Mouse (Mus musculus) heart, postnatal 36 days (tissue): Measurements from ENCODE around the gene Myo16. TPM values are rescaled to one million over a fixed set of nuclear protein-coding genes. Genes with fewer than 3 reads are reported as not detected.

Experiments
- DNase-seq, 2 experiments: peaks; one replicate each; pipeline ENCODE4 v3.0.0; 2021 to 2022
- intact Hi-C: fragments of 180-260 bp; cut with DNase I; formaldehyde crosslinking; loops from one replicate; pipeline ENCODE4 v1.15.1; 2025
- total RNA-seq, 2 experiments: library from RNA; stranded (reverse); gene quantifications; 2 replicates each; pipeline ENCODE4 v1.2.3; 2021

Gene Myo16
- total RNA-seq, 2 experiments from 2014 or later, result 2.4 to 3.2 TPM

- DNase-seq, result no peak
- intact Hi-C loops, result no loop called here
Observed at GRCm38 (mm10) chr8:10525686-10526085, 372.0 kb downstream of the Myo16 start.

- DNase-seq, result no peak
- intact Hi-C loops, result no loop called here
Observed at GRCm38 (mm10) chr8:10526616-10527015, 372.9 kb downstream of the Myo16 start.

- no peak for DNase-seq
- intact Hi-C loops, result no loop called here
Observed at GRCm38 (mm10) chr8:10534619-10535286, 381.0 kb downstream of the Myo16 start.

GRCm38 (mm10) chr8:10538319-10538718, 384.6 kb downstream of the Myo16 start:
- intact Hi-C loops, result no loop called here
- no peak for DNase-seq

GRCm38 (mm10) chr8:10539665-10540064, 386.0 kb downstream of the Myo16 start:
- intact Hi-C loops, result no loop called here
- no peak for DNase-seq

- intact Hi-C loops, result no loop called here
- DNase-seq, result no peak
Observed at GRCm38 (mm10) chr8:10545890-10546289, 392.2 kb downstream of the Myo16 start.

GRCm38 (mm10) chr8:10546519-10546918, 392.8 kb downstream of the Myo16 start:
- DNase-seq, result no peak
- intact Hi-C loops, result no loop called here

- intact Hi-C loops, result no loop called here
- DNase-seq, result no peak
Observed at GRCm38 (mm10) chr8:10548003-10548584, 394.4 kb downstream of the Myo16 start.

GRCm38 (mm10) chr8:10549434-10549833, 395.7 kb downstream of the Myo16 start:
- intact Hi-C loops, result no loop called here
- DNase-seq, result no peak

- intact Hi-C loops, result no loop called here
- DNase-seq, result no peak
Observed at GRCm38 (mm10) chr8:10557961-10558360, 404.2 kb downstream of the Myo16 start.

- intact Hi-C loops, result no loop called here
- no peak for DNase-seq
Observed at GRCm38 (mm10) chr8:10559479-10559878, 405.8 kb downstream of the Myo16 start.

- no peak for DNase-seq
- intact Hi-C loops, result no loop called here
Observed at GRCm38 (mm10) chr8:10561616-10562015, 407.9 kb downstream of the Myo16 start.

- intact Hi-C loops, result no loop called here
- no peak for DNase-seq
Observed at GRCm38 (mm10) chr8:10562046-10562445, 408.3 kb downstream of the Myo16 start.

- intact Hi-C loops, result no loop called here
- no peak for DNase-seq
Observed at GRCm38 (mm10) chr8:10562636-10563035, 408.9 kb downstream of the Myo16 start.

GRCm38 (mm10) chr8:10565231-10566029, 411.7 kb downstream of the Myo16 start:
- DNase-seq, result no peak
- intact Hi-C loops, result no loop called here

GRCm38 (mm10) chr8:10568448-10568847, 414.7 kb downstream of the Myo16 start:
- no peak for DNase-seq
- intact Hi-C loops, result no loop called here

- intact Hi-C loops, result loop anchor here (1.0 to 5.0 kb wide), 6 partner anchors 137 to 613 kb away; no protein-coding TSS in a partner anchor
- peak; percentile 79 to 85 for DNase-seq
Observed at GRCm38 (mm10) chr8:10574096-10574495, 420.4 kb downstream of the Myo16 start.

GRCm38 (mm10) chr8:10575244-10575643, 421.5 kb downstream of the Myo16 start:
- intact Hi-C loops, result loop anchor here (5.0 kb wide), 1 partner anchor 237 kb away; no protein-coding TSS in a partner anchor
- no peak for DNase-seq

GRCm38 (mm10) chr8:10586956-10587744, 433.4 kb downstream of the Myo16 start:
- intact Hi-C loops, result no loop called here
- peak; percentile 26 to 28 for DNase-seq

- intact Hi-C loops, result no loop called here
- DNase-seq, result no peak
Observed at GRCm38 (mm10) chr8:10589422-10589933, 435.8 kb downstream of the Myo16 start.

- intact Hi-C loops, result no loop called here
- DNase-seq, result no peak
Observed at GRCm38 (mm10) chr8:10592917-10593316, 439.2 kb downstream of the Myo16 start.
